Mouse (Mus musculus): ENCODE measurements around the gene Inip. TPM values are rescaled to one million over a fixed set of nuclear protein-coding genes. Genes with fewer than 3 reads are reported as not detected.

Gene Inip
- total RNA-seq (2021), result 10 to 100 TPM; 10.3 to 12.3 TPM
- long read RNA-seq, experiment 1, transcript Inip-202 (4 exons, 1,438 nt), result minor isoform, 9 of 25 reads
- long read RNA-seq, experiment 1, transcript Inip-203 (3 exons, 1,654 nt), result minor isoform, 5 of 25 reads
- long read RNA-seq, experiment 1, transcript Inip-201 (5 exons, 3,237 nt), result major isoform, 10 of 25 reads
- long read RNA-seq, experiment 1, partial matches to known transcripts, result 1 of 25 reads
- long read RNA-seq, experiment 1, other reads (novel, unspliced or antisense), result 0 of 25 reads
- long read RNA-seq, experiment 2, transcript Inip-201 (5 exons, 3,237 nt), result major isoform, 7 of 14 reads
- long read RNA-seq, experiment 2, transcript Inip-202 (4 exons, 1,438 nt), result minor isoform, 6 of 14 reads
- long read RNA-seq, experiment 2, partial matches to known transcripts, result 0 of 14 reads
- long read RNA-seq, experiment 2, other reads (novel, unspliced or antisense), result 0 of 14 reads

DNA sequence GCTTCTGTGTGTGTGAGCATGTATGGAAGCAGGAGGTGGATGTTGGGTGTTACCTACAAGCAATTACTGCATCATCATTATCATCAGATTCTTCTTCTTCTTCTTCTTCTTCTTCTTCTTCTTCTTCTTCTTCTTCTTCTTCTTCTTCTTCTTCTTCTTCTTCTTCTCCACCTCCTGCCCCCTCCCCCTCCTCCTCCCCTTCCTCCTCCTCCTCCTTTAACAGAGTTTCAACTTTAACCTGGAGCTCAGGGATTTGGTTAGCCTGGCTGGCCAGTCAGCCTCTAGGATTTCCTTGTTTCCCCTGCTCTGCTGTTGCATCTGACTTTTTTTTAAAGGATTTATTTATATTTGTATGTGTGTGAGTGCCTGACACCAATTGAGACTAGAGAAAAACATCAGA is at the start of gene Inip:
Inip (minus strand) TSS at position 101 of the 400 bp plus-strand sequence.
- intact Hi-C loops (cut with DNase I), result no loop called here
- no peak for DNase-seq

DNA sequence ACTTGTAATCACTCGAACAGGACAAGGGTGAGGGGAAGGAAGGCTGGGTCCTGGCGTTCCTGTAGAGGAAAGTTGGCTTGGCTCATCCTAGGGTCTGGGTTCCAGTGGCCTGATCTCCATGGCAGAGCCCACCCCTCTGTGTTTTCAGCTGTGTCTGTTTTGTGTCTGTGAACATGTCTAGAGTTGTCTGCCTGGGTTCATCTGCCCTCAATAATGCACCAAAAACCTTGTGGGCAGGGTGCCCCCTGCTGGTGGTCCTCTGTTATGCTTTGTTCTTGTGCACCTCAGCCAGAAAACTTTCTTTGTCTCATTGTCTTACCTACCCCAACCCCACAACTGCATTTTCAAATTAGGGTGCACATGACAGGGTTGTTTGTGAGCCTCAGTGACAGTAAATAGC is 48.8 kb upstream of the Inip start:
- peak; percentile 83 to 86 for DNase-seq
- intact Hi-C loops (cut with DNase I), result loop anchor here (1.0 to 10.0 kb wide), 3 partner anchors 21 to 485 kb away; no protein-coding TSS in a partner anchor

DNA sequence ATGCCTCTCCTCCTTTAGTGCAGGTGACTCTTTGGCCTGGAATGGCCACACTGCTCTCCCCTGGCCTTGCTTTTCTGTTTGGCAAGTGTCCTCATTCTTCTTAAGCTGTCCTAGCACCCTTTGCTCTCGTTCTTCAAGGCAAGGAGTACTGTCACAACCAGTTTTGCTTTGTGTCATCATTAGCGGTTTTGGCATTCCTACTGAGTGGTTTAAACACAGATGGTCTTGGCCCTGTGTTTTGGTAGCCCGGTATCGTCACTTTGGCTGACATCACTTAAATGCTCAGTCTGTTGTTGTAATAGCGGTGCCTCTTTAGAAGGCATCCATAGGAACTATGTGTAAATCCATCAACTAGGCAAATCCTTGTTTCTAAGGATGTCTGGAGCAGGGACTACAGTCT is 46.1 kb upstream of the Inip start:
- intact Hi-C loops (cut with DNase I), result loop anchor here (5.0 kb wide), 1 partner anchor 40 kb away; the partner anchor contains the start of gene Snx30

DNA sequence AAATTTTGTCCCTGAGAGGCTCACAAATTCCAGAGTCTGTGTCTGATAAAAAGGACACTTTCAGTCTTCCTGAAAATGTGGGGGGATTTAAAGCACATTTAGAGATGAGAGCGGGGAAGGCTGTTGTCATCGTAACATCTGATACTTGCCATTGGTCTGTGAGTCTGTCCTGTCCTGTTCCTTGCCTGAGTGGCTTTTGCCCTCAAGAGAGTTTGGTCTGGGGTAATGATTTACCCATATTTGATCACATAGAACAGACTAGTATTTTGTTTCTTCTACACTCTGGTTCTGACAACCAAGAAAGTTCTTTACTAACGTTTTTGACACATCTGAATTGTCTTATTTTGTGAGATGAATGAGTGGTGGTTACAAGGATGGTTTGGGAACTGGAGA is 43.9 kb upstream of the Inip start:
- DNase-seq, result no peak
- intact Hi-C loops (cut with DNase I), result loop anchor here (5.0 kb wide), 1 partner anchor 38 kb away; the partner anchor contains the start of gene Snx30

More for the DNA sequence above, 46.1 kb upstream of the Inip start:
- DNase-seq, result no peak

DNA sequence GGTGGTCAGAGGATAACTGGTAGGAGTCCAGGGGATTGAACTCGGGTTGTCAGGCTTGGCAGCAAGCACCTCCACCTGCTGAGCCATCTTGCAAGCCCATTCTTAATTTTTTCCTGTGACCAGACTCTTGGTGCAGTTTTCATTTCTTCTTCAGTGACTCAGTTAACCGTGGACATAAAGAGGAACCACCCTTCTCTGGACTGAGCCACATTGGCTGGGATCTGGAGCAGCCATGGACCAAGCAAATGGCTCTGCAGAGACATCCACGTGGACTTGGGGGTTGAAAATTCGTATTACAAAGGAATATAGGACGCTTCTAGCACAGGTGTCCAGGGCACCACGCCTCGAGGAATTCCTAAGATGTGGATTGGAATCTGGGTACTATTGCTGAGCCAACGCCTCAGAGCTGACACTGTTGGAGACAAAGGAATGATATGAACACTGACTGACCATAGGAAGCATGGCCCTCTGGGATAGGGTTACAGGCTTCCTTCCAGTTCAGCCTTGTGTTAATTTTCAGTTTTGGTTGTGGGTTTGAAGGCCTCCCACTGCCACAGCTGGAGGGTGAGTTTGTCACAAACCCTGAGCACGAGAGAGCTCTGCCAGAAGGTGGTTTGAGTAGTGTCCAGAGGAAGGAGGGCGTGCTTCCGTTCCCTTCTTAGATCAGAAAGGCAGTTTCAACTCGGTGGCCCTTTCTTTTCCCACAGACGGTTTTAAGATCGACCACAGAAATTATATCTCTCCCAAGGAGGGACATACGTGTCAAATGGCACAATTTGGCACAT is 43.3 kb upstream of the Inip start:
- no peak for DNase-seq
- intact Hi-C loops (cut with DNase I), result loop anchor here (5.0 kb wide), 1 partner anchor 37 kb away; the partner anchor contains the start of gene Snx30

DNA sequence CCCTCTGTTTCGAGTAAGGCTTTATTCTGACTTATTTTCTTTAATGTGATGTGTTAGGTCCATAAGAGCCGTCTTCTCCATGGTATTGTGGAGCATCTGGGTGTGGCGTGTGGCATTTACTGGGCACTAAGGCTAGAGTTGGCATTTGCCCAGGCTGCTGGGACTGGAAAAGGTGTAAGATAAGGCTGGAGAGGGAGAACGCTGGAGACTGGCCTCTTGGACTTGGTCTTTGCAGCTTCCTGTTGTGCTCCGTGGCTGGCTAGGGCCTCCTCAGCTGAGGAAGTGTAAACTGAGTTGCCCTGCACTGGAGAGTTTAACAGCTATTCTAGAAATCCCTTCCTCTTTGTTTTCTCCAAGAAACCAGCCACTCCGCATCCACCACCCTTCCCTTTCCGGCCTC is 36.3 kb upstream of the Inip start:
- intact Hi-C loops (cut with DNase I), result no loop called here
- DNase-seq, result peak; percentile 44 to 60

DNA sequence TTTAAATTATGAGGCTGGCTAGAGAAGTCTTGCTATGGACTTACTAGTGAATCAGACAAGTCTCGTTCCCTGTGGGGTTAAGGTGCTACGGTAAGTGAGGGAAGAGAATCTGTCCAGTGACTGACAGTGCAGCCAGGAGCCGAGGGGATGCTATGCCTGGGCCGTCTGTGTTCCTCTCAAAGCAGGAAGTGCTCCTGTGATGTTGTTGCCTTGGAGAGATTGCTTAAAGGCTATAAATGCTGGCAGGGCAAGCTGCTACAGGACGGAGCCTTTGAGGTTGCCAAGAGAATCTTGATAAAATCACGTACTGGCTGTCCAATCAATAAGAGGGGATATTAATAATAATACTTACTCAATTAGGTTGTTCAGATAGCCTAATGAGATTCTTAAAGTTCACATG is 31.4 kb upstream of the Inip start:
- intact Hi-C loops (cut with DNase I), result no loop called here

DNA sequence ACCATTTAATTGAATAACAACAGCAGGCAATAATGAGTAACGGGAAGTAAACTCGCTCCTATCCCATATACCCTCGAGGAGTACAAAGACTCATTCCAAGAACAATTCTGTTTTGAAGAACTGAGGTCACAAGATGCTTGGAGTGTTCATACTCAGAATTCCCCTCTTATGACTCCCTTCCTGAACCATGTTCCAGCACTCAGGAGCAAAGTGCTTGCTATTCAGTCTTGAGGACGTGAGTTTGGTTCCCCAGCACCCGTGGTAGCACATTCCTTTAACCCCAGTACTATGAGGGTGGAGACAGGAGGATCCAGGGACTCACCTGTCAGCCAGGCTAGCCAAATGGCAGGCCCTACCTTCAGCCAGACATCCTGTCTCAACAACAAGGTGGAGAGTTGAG is 29.6 kb upstream of the Inip start:
- intact Hi-C loops (cut with DNase I), result no loop called here
- no peak for DNase-seq

More for the DNA sequence above, 31.4 kb upstream of the Inip start:
- no peak for DNase-seq

DNA sequence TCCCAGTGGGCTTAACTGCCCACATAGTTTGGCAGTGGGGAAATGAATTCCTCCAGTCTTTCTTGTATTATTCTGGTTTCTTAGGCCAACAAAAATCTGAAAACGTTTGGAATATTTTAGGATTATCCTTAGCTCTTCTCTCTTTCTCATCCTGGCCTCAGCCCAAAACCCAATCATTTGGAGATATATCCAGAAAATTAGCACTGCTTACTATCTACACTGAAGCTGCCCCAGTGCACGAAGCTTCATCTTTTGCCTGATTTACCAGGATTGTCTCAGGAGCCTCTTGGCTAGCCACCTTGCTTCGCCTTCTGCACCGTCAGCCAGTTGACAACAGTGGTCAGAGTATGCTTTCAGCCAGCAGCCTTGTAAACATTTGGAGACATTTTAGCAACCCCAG is 27.7 kb upstream of the Inip start:
- intact Hi-C loops (cut with DNase I), result no loop called here
- DNase-seq, result no peak

DNA sequence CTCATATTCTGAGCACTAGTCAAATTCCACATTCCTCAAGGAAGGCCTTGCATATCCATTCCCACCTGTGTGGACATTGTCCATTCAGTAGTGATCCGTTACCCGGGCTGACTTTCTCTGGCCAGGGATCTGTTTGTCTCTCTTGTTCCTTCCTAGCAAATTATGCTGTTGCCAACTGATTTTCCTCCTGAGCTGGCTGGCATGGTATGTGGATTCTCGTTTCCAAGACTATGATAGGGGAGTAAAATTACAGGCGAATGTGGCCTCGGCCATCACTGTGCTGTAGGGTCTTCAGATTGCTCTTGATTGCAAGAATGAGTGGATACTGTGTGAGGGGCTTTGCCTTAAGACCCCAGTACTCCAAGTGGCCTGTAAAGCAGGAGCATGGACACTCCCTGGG is 25.0 kb upstream of the Inip start:
- intact Hi-C loops (cut with DNase I), result no loop called here

DNA sequence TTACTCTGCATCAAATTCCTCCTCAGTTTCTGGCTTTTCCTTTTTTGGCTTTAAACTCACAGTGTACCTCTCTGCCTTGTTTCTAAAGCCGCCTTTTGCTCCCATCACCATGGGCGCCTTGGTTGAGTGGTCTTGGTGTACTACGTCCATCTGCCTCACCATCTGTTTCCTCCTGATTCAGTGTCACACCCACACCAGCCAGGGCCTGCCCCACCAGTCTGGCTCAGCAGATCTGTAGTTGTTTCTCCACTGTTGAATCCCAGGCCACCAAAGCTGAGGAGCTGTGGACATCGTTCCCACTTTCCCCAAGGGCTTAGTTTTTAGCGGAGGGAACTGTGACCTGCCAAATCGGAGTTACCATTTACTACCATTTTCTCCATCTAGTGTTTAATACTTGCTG is 24.2 kb upstream of the Inip start:
- no peak for DNase-seq
- intact Hi-C loops (cut with DNase I), result no loop called here

More for the DNA sequence above, 25.0 kb upstream of the Inip start:
- DNase-seq, result no peak

DNA sequence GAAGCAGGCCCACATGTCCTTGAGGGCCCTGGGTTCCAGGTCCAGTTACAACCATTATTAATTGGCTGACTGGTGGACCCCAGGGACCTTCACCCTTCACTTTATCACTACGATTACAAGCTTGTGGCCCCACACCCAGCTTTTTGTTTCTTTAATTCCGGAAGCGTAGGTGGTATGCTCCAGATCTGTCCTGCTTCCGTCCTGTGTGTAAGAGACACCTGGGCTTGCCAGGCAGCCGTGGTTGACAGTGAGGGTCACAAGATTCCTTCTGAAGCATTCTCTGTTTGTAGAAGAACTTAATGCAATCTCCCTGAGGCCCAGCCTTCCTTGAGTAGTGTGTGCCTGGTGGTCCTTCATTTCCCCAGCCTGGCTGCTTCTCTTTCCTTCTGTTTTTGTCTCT is 23.5 kb upstream of the Inip start:
- DNase-seq, result no peak
- intact Hi-C loops (cut with DNase I), result no loop called here

DNA sequence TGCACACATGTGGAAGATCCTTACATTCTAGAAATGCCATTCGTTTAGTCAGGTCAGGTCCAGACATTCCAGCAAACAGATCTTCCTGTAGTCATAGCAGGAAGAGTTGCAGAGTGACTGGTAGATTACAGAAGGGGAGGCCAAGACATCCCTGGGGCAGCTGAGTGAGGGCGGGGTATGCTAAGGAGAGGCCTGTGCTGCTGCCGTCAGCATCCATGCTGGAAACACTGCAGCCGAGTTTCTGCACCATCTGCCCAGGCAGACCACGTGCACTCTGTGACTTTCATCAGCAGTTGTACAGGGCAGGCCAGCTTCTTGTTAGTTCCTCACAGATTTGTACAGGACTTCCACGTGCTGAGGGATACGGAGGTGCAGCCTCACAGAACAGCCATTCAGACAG is 22.1 kb upstream of the Inip start:
- intact Hi-C loops (cut with DNase I), result no loop called here
- peak in 1 of 2 experiments; percentile 38 for DNase-seq

DNA sequence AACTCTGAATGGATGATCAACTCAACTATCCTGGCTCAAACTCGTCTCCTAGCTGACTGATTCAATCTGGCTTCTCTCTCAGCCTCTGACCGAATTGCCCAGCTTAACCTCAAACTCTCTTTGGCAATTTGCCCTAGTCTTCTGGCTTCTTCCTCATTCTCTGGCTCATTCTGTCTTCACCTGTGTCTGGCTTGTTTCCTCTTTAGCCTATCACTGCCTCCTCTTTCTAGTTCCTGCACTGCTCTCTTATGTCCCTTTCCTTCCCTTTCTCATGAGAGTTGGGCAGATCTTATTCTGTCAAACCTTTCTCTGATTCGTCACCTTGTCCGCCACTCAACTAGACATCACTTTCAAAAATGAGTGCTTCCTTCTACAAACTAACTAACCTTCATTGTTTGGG is 20.7 kb upstream of the Inip start:
- no peak for DNase-seq
- intact Hi-C loops (cut with DNase I), result no loop called here

DNA sequence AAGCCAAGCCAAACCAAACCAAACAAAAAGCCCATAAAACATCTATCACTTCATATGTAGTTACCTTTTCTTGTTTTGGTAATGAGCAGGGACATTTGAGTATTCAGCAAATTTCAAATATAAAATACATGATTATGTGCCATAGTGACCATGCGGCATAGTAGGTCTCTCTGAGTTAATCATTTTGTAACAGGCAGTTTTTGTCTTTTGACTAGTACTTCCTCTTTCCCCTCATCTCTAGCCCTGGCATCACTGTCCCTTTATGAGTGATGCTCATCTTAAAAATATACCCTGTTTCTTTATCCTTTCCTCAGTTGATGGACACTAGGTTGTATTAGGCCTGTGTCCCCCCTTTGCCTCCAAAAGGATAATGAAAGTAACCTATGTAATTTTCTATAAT is 20.1 kb upstream of the Inip start:
- DNase-seq, result no peak
- intact Hi-C loops (cut with DNase I), result no loop called here

DNA sequence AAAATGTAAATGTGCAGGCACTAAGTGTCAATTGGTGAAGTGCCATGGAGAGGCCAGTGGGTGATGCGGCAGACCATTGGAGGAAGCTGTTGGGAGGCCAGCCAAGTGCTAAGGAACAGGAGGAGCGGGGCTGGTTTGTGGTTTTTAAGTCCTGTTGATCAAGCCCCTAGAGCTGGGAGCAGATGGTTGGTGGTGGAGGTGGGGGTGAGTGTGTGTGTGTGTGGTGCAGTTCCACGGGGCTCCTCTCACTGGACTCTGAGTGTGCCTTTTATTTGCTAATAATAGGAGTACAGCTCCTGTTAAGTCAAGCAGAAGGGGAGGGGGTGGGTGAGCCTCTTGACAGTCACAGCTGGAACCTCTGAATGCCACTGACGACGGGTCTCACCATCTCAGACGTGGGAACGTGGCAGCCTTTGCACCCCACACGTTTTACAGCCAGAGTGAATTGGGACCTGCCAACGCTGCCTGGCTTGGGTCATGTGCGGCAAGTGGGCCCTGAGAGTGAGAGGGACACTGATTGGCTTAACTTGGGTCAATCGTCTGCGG is 18.2 kb upstream of the Inip start:
- intact Hi-C loops (cut with DNase I), result no loop called here
- DNase-seq, result peak in 1 of 2 experiments; percentile 22

DNA sequence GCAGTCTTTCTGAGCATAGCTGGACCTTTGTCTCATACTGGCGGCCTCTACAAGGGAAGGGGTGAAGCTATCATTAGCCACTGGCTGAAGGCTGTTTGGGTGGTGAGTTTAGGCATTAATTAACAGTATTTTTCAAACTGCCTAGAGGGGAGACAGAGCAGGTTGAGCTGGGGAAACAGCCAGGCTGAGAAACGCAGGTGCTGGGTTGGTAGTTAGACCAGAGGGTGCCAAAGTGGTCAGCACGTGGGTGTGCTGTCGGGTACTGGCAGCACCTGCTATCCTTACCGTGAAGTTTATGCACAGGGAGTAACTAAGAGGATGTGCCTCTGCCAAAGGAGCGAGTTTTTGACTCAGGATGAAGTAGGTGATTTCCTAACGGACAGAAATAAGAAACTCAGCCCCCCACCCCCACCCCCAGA is 17.7 kb upstream of the Inip start:
- intact Hi-C loops (cut with DNase I), result no loop called here
- no peak for DNase-seq

DNA sequence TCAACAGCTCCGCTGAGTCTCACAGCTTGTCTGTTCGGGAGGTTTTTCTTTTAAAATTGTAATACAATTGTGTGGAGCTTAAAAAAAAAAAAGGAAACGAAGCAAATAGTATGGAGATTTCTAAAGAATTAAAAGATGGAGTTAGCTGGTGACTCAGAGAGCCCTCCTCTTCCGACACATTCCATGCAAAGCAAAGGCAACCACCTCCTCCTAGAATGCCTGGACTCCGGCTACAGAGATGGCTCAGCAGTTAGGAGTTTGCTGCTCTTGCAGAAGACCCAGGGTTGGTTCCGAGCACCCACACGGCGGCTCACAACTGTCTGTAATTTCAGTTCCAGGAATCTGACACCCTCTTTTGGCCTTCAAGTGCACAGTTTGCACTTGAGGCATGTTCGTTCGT is 17.1 kb upstream of the Inip start:
- intact Hi-C loops (cut with DNase I), result no loop called here

DNA sequence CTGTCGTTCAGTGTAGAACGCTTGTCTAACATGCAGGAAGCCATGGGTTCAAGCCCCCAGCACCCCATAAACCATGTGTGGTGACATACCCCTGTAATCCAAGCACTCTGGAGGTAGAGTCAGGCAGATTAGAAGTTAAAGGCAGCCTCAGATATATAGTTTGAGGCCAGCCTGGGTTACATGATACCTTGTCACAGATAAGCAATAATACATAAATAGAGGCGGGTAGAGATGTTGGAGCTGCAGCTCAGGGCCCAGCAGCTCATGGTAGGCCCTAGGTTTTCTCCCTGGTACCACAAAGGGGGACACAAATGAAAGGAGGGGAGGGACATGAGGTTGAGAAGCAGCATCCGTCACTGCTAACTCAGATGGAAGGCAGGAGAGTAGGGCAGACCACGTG is 16.4 kb upstream of the Inip start:
- intact Hi-C loops (cut with DNase I), result no loop called here
- DNase-seq, result no peak

More for the DNA sequence above, 17.1 kb upstream of the Inip start:
- no peak for DNase-seq

DNA sequence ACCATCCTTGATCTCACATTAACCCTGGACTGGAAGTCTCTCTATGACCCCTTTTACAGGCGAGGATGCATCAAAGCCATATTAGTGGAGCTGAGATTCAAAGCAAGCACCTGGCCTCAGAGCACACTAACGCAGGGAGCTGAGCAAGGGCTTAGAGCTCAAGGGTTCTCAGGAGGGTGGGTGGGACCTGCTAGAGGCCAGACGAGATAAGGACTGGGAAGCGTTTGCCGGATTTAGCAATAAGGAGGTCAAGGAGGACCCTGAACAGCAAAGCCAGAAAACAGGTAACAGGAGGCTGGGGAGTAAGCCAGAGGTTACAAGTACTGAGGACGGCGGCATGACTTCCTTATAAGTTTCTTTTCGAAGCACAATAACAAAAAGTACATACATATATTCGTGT is 15.1 kb upstream of the Inip start:
- no peak for DNase-seq
- intact Hi-C loops (cut with DNase I), result no loop called here

DNA sequence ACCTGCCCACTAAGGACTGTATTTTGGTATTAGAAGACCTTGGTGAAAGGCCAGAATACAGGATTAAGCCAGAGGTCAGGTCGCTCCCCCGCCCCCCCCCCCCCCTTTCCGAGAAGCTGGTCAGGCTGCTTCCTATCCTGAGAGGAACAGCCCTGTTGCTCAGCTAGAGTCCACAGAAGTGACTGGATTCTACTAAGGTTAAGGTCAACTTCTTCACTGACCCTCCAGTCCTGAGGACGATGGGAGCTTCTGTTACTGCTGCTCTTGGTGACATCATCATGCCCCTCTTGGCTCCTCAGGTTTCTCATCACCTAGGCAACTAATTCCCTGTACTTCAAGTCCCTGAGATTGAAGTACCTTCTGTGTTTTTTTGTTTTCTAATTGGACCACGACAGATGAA is 14.6 kb upstream of the Inip start:
- DNase-seq, result no peak
- intact Hi-C loops (cut with DNase I), result no loop called here

Data from heart, postnatal 14 days (tissue).